Mouse (Mus musculus): Measurements from ENCODE around the gene Rmdn3.

DNA sequence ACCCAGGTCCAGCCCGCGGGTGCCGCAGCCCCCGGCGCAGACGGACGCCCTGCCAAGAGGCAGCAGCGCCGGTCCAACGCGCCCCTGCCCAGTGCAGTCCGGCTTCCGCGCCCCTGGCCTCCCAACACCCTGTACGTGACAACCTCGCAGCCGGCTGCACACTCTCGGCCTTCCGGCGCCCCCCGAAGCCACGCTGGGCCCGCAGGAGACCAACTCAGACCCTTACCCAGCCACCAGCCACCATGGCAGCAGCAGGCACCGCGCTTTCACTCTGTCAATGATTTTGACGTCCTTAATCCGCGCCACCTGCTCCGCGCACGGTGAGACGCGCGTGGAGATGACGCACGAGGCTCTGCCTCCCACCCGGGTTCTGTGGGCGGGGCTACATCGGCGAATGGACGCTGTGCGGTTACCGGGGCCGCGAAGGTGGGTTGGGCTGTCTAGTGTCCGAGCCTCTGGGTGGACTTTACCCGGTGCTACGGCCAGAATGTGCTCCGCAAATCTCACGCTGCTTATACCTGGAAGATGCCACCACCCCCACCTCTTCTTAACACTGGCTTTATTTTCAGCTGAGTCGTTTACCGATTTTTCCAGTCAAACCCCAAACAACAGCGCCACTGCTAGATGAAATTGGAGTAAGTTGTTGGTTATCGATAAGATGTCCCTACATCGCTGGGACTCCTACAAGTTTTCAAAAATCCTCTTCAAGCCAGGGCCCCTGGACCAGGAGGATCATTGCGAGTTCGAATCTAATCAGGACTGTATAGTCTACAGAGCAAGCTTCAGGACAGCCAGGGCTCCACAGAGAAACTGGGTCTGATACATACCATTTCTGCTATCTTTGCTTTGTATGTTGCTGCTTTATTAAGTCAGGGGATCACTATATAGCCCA is at the start of gene Rmdn3:
- TF ChIP-seq CHD2 (IDR thresholded peaks at IDR 0.05; ENCODE audit: low read depth, low read length): no peak
- TF ChIP-seq HCFC1 (IDR thresholded peaks at IDR 0.05; ENCODE audit: borderline replicate concordance, insufficient read depth, low read length): peak; percentile 84
- no peak for TF ChIP-seq MAFK (IDR thresholded peaks at IDR 0.05; ENCODE audit: insufficient read depth, low read depth, low read length)

All from ES-E14 (cell line).